Mouse (Mus musculus): ENCODE measurements at regions not wholly inside any gene's neighbourhood (a gene's known extent, or its start where the extent isn't known, plus 50 kb on each side); places are given as distances from the start of the nearest gene placed in this dataset.

DNA sequence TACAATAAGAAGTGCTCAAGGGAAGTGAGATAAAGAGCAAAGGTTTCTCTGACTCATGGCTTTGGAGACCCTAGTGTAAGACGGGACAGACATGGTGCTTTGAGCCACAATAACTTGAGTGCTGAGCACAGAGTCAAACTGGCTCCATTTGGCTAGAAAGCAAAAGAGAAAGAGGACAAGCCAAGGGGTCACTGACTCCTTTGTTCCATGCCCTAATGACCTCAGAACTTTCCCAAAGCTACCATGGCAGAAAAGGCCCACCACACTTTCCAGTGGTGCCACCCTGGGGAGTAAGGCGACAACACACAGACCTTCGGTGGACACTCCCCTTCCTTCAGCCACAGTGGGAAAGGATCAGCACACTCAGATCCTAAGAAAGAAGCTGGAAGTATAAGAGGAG lies 186.8 kb downstream of the Gm10260 start:
- DNase-seq (ENCODE audit: low spot score): no peak
- no peak overlapping the region for H3K4me2 ChIP-seq (ENCODE audit: low read depth, low read length)

DNA sequence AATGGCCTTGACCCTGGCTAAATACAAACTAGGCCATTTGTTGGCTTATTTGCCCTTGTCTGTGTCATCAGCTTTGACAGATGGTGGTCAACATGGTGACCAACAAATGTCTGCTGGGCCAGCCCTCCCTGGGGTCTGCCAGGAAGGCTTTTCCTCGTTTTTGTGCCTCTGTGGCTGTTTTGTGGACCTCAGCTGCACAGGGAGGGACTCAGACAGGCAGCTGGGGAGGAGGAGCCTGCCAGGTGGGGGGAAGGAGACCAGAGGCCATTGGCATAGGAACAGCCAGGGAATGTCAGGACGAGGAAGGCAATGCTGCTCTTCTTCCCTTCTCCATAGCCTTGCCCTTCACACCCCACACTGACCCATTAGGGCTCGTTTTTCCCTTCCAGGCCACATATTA lies 188.1 kb downstream of the Gm10260 start:
- no peak overlapping the region for H3K4me2 ChIP-seq (ENCODE audit: low read depth, low read length)
- 69% methylated on average over 3 of the region's 3 CpGs for WGBS
- H3K27me3 ChIP-seq (replicated peaks; ENCODE audit: control insufficient read depth, insufficient read depth, low read length): no peaks in the 10 kb centered on the region
- no peak for DNase-seq (ENCODE audit: low spot score)
- no peaks in the 10 kb centered on the region for H3K36me3 ChIP-seq (ENCODE audit: control insufficient read depth, insufficient read depth, low read length)
- no peaks in the 10 kb centered on the region for H3K9me3 ChIP-seq (ENCODE audit: control insufficient read depth, low read length)
- H3K9ac ChIP-seq (ENCODE audit: low read depth, low read length): no peak overlapping the region
- no peaks in the 10 kb centered on the region; the same call in 1 of the 2 replicates for H3K4me1 ChIP-seq (ENCODE audit: control insufficient read depth, insufficient read depth, low read length)
- no peak overlapping the region for H3K4me3 ChIP-seq (ENCODE audit: low read depth, low read length)
- ATAC-seq (ENCODE audit: low read depth): no peak
- H3K27ac ChIP-seq (replicated peaks; ENCODE audit: low read depth, low read length): no peak overlapping the region

More for the DNA sequence above, 186.8 kb downstream of the Gm10260 start:
- H3K9ac ChIP-seq (ENCODE audit: low read depth, low read length): no peak overlapping the region
- no peak overlapping the region for H3K27ac ChIP-seq (replicated peaks; ENCODE audit: low read depth, low read length)
- no peaks in the 10 kb centered on the region for H3K36me3 ChIP-seq (ENCODE audit: control insufficient read depth, insufficient read depth, low read length)
- ATAC-seq (ENCODE audit: low read depth): no peak
- H3K27me3 ChIP-seq (replicated peaks; ENCODE audit: control insufficient read depth, insufficient read depth, low read length): no peaks in the 10 kb centered on the region
- H3K4me3 ChIP-seq (ENCODE audit: low read depth, low read length): no peak overlapping the region
- WGBS: 57% methylated on average over 3 of the region's 3 CpGs
- peaks cover under 1% of the 10 kb centered on the region; the same call in 1 of the 2 replicates for H3K4me1 ChIP-seq (ENCODE audit: control insufficient read depth, insufficient read depth, low read length)
- no peaks in the 10 kb centered on the region for H3K9me3 ChIP-seq (ENCODE audit: control insufficient read depth, low read length)

DNA sequence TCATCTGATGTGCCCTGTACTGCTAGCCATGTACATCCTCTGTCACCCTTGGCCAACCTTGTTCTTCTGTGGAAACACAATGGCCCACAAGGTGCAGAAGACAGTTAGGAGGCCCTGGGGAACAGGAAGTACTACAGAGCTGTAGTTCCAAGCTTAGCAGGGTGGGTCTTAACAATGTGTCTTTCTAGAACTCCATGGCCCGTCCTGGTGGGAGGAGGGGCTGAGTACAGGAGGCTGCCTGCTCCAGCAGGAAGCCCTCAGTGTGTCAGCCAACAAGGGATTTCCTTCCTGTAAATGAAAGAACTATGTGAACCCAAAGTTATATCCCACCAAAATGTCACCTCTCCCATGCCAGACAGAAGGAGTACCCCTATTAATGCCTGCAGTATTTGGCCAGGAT lies 190.4 kb downstream of the Gm10260 start:
- Histone ChIP-seq H3K9me3 (ENCODE audit: control insufficient read depth, low read length) (no peaks in the 10 kb centered on the region), H3K4me3 (ENCODE audit: low read depth, low read length) (no peak overlapping the region), H3K36me3 (ENCODE audit: control insufficient read depth, insufficient read depth, low read length) (no peaks in the 10 kb centered on the region), H3K27ac (replicated peaks; ENCODE audit: low read depth, low read length) (no peak overlapping the region), H3K9ac (ENCODE audit: low read depth, low read length) (no peak overlapping the region), H3K4me2 (ENCODE audit: low read depth, low read length) (no peak overlapping the region), H3K4me1 (ENCODE audit: control insufficient read depth, insufficient read depth, low read length) (peaks cover 4% of the 10 kb centered on the region; the same call in 1 of the 2 replicates), H3K27me3 (replicated peaks; ENCODE audit: control insufficient read depth, insufficient read depth, low read length) (no peaks in the 10 kb centered on the region)
- no peak for ATAC-seq (ENCODE audit: low read depth)
- WGBS: 29% methylated on average over 1 of the region's 1 CpGs
- no peak for DNase-seq (ENCODE audit: low spot score)

- H3K4me3 ChIP-seq (ENCODE audit: low read depth, low read length): no peak overlapping the region
- no peak overlapping the region for H3K9ac ChIP-seq (ENCODE audit: low read depth, low read length)
- DNase-seq (ENCODE audit: low spot score) (no peak), ATAC-seq (ENCODE audit: low read depth) (no peak)
- H3K4me1 ChIP-seq (ENCODE audit: control insufficient read depth, insufficient read depth, low read length): peaks cover 4% of the 10 kb centered on the region; the same call in 1 of the 2 replicates
- H3K9me3 ChIP-seq (ENCODE audit: control insufficient read depth, low read length): no peaks in the 10 kb centered on the region
- no peak overlapping the region for H3K4me2 ChIP-seq (ENCODE audit: low read depth, low read length)
- no peaks in the 10 kb centered on the region for H3K36me3 ChIP-seq (ENCODE audit: control insufficient read depth, insufficient read depth, low read length)
- WGBS: 87% methylated on average over 3 of the region's 3 CpGs
- H3K27ac ChIP-seq (replicated peaks; ENCODE audit: low read depth, low read length): no peak overlapping the region
- no peaks in the 10 kb centered on the region for H3K27me3 ChIP-seq (replicated peaks; ENCODE audit: control insufficient read depth, insufficient read depth, low read length)
Measured at GRCm38 (mm10) chr13:97567632-97568031, 192.8 kb downstream of the Gm10260 start.

- Histone ChIP-seq H3K27ac (replicated peaks; ENCODE audit: low read depth, low read length) (no peak overlapping the region), H3K4me3 (ENCODE audit: low read depth, low read length) (no peak overlapping the region), H3K9ac (ENCODE audit: low read depth, low read length) (no peak overlapping the region), H3K4me1 (ENCODE audit: control insufficient read depth, insufficient read depth, low read length) (peaks cover 4% of the 10 kb centered on the region; the same call in 1 of the 2 replicates), H3K4me2 (ENCODE audit: low read depth, low read length) (no peak overlapping the region), H3K9me3 (ENCODE audit: control insufficient read depth, low read length) (no peaks in the 10 kb centered on the region), H3K36me3 (ENCODE audit: control insufficient read depth, insufficient read depth, low read length) (no peaks in the 10 kb centered on the region), H3K27me3 (replicated peaks; ENCODE audit: control insufficient read depth, insufficient read depth, low read length) (no peaks in the 10 kb centered on the region)
- peak; percentile 54 for DNase-seq (ENCODE audit: low spot score)
- WGBS: 52% methylated on average over 7 of the region's 7 CpGs
- no peak for ATAC-seq (ENCODE audit: low read depth)
Measured at GRCm38 (mm10) chr13:97566071-97566470, 194.4 kb downstream of the Gm10260 start.

DNA sequence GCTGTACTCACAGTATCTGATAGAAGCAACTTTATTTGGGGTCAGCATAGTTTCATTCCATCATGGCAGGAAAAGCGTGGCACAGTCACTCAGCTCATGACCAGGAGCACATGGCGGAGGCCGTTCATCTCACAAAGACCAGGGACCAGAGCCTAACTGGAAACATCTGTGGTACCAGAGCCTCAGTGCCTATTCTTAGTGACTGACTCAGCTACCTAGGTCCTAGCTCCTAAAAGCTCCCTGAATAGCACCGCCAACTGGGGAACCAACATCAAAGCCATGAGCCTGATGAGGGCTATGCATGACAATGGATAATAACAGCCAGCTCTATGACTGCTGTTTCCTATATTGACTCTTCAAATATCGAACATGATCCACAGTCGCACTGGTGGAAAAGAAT lies 198.2 kb downstream of the Gm10260 start:
- H3K9me3 ChIP-seq (ENCODE audit: control insufficient read depth, low read length): no peaks in the 10 kb centered on the region
- no peak overlapping the region for H3K9ac ChIP-seq (ENCODE audit: low read depth, low read length)
- H3K4me3 ChIP-seq (ENCODE audit: low read depth, low read length): no peak overlapping the region
- 58% methylated on average over 6 of the region's 6 CpGs for WGBS
- no peak for DNase-seq (ENCODE audit: low spot score)
- ATAC-seq (ENCODE audit: low read depth): no peak
- H3K4me2 ChIP-seq (ENCODE audit: low read depth, low read length): no peak overlapping the region
- no peaks in the 10 kb centered on the region for H3K36me3 ChIP-seq (ENCODE audit: control insufficient read depth, insufficient read depth, low read length)
- H3K4me1 ChIP-seq (ENCODE audit: control insufficient read depth, insufficient read depth, low read length): peaks cover 4% of the 10 kb centered on the region; the same call in 1 of the 2 replicates
- no peak overlapping the region for H3K27ac ChIP-seq (replicated peaks; ENCODE audit: low read depth, low read length)
- no peaks in the 10 kb centered on the region for H3K27me3 ChIP-seq (replicated peaks; ENCODE audit: control insufficient read depth, insufficient read depth, low read length)

DNA sequence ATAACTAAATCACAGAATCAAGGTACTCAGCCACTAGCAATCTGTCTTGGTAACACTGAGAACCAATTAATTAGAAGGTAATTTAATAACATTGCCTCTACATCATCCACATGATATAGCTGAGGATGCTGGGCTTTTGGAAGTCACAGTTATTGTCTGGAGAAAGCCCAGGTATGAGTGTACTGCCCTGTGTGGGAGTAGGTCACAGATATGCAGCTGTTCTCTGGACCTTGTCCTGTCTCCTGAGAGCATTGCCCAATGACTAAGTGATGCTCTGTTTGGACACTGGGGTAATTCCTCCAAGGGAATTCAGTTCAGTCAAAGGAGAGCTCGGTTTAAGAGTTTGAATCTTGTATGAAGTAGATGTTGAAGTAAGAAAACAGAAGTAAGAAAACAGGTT lies 199.6 kb downstream of the Gm10260 start:
- Histone ChIP-seq H3K9me3 (ENCODE audit: control insufficient read depth, low read length) (no peaks in the 10 kb centered on the region), H3K4me1 (ENCODE audit: control insufficient read depth, insufficient read depth, low read length) (no peaks in the 10 kb centered on the region), H3K9ac (ENCODE audit: low read depth, low read length) (no peak overlapping the region), H3K36me3 (ENCODE audit: control insufficient read depth, insufficient read depth, low read length) (no peaks in the 10 kb centered on the region), H3K4me3 (ENCODE audit: low read depth, low read length) (no peak overlapping the region), H3K27me3 (replicated peaks; ENCODE audit: control insufficient read depth, insufficient read depth, low read length) (no peaks in the 10 kb centered on the region), H3K4me2 (ENCODE audit: low read depth, low read length) (no peak overlapping the region), H3K27ac (replicated peaks; ENCODE audit: low read depth, low read length) (no peak overlapping the region)
- ATAC-seq (ENCODE audit: low read depth) (no peak), DNase-seq (ENCODE audit: low spot score) (no peak)
- WGBS: 76% methylated on average over 1 of the region's 1 CpGs

DNA sequence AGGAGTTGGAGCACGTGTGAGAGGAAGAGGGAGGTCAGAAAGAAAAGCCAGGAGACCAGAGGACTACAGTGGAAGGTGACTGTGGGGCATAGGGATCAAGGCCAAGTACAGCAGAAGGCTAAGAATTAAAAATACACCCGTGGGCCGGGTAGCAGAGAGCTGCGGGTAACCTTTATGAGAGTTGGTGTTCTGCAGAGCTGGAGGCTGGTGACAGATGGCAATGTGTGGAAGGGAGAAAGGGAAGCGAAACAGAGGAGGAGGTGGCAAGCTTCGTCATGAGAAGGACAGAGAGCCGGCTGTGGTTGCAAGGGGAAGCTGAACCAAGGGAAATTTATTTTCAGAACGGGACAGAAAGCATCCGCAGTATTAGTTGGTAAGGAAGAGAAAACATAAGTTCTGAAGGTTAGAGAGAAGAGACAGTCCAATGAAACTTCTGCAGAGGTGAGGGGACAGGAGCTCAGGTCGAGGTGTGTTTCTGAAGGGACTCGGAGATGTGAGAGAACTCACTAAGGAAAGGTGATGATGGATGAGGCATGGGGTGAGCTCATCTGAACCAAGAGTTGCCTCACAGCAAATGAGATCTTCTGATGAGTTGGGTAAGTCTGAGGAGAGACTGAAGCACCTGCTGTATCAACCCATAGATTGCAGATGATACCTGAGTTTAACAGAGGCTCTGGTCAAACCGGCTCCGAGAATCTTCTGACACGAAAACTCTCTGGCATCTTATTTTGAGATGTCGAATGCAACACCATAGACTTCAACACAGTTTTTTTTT lies 200.6 kb downstream of the Gm10260 start:
- no peak for ATAC-seq (ENCODE audit: low read depth)
- DNase-seq (ENCODE audit: low spot score): no peak
- no peaks in the 10 kb centered on the region for H3K27me3 ChIP-seq (replicated peaks; ENCODE audit: control insufficient read depth, insufficient read depth, low read length)
- no peaks in the 10 kb centered on the region for H3K36me3 ChIP-seq (ENCODE audit: control insufficient read depth, insufficient read depth, low read length)
- H3K4me3 ChIP-seq (ENCODE audit: low read depth, low read length): no peak overlapping the region
- H3K27ac ChIP-seq (replicated peaks; ENCODE audit: low read depth, low read length): no peak overlapping the region
- H3K9ac ChIP-seq (ENCODE audit: low read depth, low read length): no peak overlapping the region
- H3K4me2 ChIP-seq (ENCODE audit: low read depth, low read length): no peak overlapping the region
- H3K4me1 ChIP-seq (ENCODE audit: control insufficient read depth, insufficient read depth, low read length): no peaks in the 10 kb centered on the region
- 87% methylated on average over 15 of the region's 15 CpGs for WGBS
- no peaks in the 10 kb centered on the region for H3K9me3 ChIP-seq (ENCODE audit: control insufficient read depth, low read length)

- WGBS: 90% methylated on average over 3 of the region's 3 CpGs
- Histone ChIP-seq H3K9ac (ENCODE audit: low read depth, low read length) (no peak overlapping the region), H3K9me3 (ENCODE audit: control insufficient read depth, low read length) (no peaks in the 10 kb centered on the region), H3K27ac (replicated peaks; ENCODE audit: low read depth, low read length) (no peak overlapping the region), H3K4me2 (ENCODE audit: low read depth, low read length) (no peak overlapping the region), H3K27me3 (replicated peaks; ENCODE audit: control insufficient read depth, insufficient read depth, low read length) (no peaks in the 10 kb centered on the region), H3K36me3 (ENCODE audit: control insufficient read depth, insufficient read depth, low read length) (no peaks in the 10 kb centered on the region), H3K4me1 (ENCODE audit: control insufficient read depth, insufficient read depth, low read length) (no peaks in the 10 kb centered on the region), H3K4me3 (ENCODE audit: low read depth, low read length) (no peak overlapping the region)
- ATAC-seq (ENCODE audit: low read depth) (no peak), DNase-seq (ENCODE audit: low spot score) (no peak)
Measured at GRCm38 (mm10) chr13:97558884-97559283, 201.5 kb downstream of the Gm10260 start.

Measured in embryonic facial prominence, embryonic 14.5 days (tissue).